Mouse (Mus musculus): Measurements from ENCODE around the gene Pum2.
A peak's percentile ranks its signal among the peaks of the same experiment; 100 is the strongest.
"Not testable (repeated sequence)": the region's sequence is repeated elsewhere in the genome, so short reads cannot be mapped to it uniquely, and the experiment has no call there.

Gene Pum2

DNA sequence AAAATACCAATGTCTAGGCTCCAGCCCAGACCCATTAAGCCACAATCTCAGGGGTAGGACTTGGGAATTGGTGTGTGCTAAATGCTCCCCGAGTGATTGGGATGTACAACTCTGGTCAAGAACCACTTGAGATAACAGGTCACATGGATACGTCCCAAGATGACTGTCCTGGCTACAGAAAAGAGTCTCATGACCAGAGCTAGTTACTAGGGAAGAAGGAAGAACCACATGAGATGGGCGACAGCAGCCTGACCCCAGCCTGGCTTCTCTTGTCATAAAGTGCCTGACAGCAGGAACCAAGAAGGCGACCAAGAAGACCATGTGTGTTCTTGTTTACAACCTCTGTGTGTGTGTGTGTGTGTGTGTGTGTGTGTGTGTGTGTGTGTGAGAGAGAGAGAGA, 4.5 kb upstream of the Pum2 start:
- no peak for DNase-seq (ENCODE audit: low read depth)

DNA sequence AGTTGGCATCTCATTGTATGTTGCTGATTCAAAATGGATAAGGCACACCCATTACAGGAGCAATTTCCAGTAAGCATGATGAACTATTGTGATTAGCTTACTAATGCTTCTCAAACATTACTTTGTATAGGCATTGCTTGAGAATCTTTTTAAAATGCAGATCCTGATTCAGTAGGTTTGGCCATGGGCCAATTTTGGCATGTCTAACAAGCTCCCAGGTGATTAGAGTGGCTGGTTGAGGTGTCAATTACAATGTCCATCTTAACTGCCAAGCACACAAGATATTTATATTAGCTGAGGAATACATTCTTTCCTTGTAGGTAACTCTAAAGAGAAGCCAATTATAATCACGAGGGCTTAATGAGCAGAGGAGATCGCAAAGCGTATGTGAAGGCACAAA, 4.1 kb upstream of the Pum2 start:
- no peak for DNase-seq (ENCODE audit: low read depth)

DNA sequence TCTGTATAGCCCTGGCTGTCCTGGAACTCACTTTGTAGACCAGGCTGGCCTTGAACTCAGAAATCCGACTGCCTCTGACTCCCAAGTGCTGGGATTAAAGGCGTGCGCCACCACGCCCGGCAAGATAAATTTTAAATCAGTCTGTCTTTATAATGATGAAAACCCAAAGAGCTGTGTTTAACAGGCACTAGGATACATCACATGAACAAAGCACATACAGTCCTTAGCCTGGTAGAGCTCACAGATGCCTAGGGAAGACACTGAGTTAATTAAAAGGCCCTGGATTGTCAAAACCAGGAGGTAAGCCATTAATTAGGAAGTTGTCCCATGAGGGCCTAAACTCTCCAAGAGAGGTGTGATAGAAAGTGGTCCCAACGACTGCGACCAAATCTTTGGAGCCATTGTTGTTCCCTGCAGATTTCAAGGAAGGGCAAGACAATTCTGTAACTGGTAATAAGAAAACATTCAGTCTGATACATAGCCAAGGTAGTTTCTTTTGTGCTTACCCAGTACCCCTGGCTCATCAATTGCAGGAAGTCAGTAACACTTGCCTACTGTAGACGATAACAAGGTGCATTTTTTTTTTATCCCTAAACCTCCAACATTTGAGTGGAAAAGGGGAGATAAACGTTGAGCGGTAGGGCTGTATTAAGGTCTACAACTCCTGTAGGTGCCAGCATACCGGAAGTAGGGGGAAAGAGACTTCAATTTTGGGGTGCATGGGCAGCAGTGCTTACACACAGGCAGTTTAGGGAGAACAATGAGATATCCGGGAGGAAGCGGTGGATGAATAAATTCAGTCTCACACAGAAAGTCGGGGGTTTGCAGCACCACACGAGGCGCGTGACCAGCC, 587 bp upstream of the Pum2 start:
- DNase-seq (ENCODE audit: low read depth): no peak

DNA sequence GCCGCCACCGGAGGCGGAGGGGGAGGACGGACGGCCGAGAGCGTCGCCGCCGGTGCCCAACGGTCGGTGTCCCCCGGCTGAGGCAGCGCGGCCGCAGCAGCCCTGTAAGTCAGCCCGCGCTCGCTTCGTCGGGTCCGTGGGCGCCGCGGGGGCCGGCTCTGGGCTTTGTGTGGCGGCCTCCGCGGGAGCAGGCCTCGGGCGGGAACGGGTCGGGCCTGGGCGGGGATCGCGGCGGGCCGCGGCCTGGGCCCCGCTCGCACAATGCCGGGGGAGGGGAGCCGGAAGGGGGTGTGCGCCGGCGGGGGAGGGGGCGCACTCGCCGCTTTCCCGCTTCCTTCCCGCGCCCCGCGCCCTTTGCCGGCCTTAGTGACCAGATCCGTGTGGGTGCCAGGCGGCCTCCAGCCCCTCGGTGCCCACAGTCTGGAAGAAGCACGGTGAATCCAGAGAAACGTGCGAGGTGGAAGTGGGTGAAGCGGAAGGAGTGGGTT, 487 bp downstream of the Pum2 start:
- DNase-seq (ENCODE audit: low read depth): no peak

DNA sequence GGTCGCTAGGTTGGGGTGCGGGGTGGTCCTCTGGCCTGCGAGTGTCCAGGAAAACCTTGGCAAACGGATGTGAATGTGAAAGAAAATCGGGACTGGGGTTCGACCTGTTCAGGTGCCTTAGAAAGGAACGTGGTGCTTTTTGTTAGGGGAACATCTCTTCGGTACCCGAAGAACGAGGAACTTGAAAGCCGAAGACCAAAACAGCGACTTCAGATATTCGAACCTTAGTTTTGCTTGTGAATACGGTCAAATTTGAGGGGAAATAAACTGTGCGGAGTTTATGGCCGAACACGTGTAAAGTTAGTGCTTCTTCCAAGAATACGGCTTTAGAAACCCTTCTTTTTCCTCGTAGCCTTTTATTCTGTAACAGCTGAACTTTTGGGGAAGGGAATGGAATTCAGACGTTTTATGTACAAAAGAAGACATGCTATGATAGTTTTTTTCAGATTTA, 982 bp downstream of the Pum2 start:
- DNase-seq (ENCODE audit: low read depth): no peak

DNA sequence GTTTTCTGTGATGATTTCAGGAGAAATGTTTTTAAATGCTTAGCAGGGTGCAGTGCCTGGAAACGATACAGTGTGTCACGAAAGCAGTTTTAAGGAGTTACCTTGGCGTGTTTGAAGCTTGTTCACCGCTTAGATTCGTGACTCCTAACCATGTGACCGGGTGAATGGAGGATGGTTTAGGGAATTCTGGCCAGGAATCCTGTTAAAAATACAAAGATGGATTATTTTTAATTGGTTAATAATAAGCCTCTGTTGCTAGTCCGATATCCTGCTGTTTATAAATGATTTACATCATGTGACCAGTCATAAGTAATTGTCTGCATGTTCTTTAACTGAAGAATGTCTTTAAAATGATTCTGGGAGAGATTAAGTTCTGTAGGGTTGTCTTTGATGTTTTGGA, 1.4 kb downstream of the Pum2 start:
- no peak for DNase-seq (ENCODE audit: low read depth)

DNA sequence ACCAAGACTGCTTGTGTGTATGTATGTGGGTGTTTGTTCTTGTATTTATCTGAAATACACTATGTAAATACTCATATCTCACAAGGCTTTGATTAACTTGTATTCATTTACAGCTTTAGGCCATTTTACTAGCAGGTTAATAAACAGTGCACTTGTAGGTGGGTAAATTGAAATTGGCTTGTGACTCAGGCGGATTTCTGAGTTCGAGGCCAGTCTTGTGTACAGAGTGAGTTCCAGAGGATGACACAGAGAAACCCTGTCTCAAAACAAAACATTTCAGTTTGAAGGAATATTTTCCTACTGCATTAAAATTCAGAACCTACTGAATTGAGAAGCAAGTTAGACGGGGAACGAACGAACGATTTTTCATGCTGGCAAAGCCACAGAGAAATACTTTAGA, 2.4 kb downstream of the Pum2 start:
- DNase-seq (ENCODE audit: low read depth): no peak

DNA sequence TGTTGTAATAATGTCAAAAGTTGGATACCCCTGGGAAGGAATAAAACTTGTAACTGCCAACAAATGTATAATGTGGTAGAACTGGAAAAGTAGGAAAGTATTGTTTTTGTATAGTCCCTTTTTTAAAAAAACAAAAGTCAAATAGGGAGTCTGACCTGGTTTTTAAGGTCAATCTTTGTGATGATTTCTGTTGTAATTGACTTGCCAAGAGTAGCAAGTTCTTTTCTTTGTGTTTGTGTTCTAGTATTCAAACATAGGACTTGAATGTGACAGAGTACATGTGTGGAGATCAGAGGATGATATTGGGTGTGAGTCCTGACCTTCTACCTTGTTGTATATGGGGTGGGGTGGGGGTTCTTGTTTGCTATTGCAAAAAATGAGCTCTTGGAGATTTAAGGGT, 4.0 kb downstream of the Pum2 start:
- DNase-seq (ENCODE audit: low read depth): no peak

DNA sequence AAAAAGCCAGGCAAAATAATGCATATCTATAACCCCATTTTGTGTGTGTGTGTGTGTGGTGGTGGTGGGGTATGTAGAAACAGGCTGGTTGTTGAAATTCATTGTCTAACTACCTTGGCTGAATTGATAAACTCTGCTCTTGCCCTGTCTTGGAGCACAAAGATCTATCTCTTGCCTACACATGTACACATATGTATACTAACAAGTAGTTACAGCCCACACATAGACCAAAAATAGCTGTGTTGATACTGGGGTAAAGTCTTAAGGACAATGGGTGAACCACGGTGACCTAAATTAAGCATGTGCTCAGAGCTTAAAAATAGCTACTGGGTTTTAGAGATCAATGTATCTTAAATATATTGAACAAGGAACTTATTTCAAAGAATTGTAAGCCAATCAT, 10.3 kb downstream of the Pum2 start:
- DNase-seq (ENCODE audit: low read depth): no peak

DNA sequence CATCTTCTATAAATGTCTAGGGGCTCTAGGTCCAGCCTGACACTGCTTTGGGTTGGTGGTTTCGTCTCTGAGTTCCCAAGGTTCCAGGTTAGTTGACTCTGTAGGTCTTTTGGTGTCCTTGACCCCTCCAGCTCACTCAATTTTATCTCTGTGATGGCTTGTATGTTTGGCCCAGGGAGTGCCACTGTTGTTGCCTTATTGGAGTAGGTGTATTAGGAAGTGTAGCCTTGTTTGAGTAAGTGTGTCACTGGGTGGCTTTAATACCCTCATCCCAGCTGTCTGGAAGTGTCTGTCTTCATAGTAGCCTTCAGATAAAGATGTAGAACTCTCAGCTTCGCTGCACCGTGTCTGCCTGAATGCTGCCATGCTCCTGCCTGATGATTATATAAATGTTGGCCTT, 11.1 kb downstream of the Pum2 start:
- no peak for DNase-seq (ENCODE audit: low read depth)

DNA sequence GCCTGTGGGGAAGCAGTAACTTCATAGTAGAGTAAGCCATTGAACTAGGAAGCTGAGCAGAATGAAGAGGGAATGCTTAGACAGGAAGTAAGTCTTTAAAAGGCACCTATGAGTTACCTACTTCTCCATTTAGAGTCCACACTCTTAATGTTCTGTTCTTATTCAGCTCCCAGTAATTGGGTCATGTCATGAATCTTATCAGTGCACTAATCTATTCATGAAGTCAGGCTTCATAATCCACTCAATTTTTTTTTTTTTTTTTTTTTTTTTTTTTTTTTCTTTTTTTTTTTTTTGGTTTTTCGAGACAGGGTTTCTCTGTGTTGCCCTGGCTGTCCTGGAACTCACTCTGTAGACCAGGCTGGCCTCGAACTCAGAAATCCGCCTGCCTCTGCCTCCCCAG, 15.9 kb downstream of the Pum2 start:
- DNase-seq (ENCODE audit: low read depth): not testable (repeated sequence)

DNA sequence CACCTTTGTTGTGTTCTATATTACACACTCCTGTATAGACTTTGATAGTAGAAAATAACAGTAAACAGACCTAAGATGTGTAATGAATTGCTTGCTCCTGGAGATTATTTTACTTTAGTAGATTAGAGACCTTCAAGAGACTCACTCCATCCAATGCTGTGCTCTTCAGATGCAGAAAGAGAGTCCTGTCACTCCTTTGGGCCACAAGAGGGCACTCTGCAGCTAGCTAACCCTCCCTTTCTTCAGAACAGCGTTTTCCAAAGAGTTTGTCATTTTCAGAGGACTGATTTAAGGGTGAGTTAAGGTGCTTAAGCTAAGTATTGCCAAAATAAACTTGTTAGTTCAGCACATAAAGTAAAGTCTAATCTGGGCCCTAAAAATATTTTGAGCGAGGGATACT, 25.0 kb downstream of the Pum2 start:
- peak; percentile 29 for DNase-seq (ENCODE audit: low read depth)

DNA sequence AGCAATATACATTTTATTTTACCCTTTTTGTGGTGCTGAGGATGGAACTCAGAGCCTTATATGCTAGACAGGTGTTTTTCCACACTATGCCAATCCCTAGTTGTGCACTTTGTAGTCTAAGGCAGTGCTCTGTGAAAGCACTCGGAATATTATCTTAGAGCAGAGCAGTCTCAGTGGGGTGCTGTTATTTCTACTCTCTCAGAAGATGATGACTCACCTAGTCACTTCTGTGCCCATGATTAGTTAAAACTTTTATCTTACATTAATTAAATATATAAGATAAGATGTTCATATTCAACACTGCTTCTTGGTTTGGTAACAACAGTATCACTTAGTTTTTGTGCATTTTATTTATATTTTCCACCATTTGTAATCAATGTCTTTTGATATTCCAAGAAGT, 30.1 kb downstream of the Pum2 start:
- DNase-seq (ENCODE audit: low read depth): no peak

DNA sequence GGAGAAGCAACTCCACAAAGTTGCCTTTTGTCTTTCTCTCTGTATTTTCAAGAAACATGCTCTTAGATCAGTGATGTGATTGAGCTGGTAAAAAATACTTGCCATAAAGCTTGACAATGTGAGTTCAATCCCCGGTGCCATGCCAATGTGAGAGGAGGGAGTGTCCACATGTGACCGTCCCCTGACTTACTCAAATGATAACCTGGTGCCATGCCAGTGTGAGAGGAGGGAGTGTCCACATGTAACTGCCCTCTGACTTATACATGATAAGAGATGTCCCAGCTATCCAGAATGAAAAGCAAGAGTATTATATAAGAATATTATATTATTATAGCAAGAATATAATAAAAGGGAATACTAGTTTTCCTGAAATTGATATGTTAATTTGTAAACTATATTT, 34.9 kb downstream of the Pum2 start:
- DNase-seq (ENCODE audit: low read depth): no peak

DNA sequence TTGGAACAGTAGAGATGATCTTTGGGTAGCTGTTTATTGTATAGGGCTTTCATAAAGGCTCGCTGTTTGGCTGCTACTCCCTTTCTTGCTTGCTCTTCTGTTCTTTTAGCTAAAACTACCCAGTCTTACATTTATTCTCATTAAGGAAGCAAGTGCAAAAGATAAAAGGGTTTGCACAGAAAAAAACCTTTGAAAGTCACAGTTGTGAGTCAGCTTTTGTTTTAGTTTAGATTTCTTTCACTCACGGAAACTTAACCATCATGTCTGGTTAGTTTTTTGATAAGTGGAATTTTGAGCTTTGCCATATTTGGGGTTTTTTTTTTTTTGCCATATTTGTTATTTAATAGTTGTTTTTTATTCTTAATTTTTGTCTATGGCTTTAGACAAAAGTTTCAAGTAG, 38.7 kb downstream of the Pum2 start:
- no peak for DNase-seq (ENCODE audit: low read depth)

DNA sequence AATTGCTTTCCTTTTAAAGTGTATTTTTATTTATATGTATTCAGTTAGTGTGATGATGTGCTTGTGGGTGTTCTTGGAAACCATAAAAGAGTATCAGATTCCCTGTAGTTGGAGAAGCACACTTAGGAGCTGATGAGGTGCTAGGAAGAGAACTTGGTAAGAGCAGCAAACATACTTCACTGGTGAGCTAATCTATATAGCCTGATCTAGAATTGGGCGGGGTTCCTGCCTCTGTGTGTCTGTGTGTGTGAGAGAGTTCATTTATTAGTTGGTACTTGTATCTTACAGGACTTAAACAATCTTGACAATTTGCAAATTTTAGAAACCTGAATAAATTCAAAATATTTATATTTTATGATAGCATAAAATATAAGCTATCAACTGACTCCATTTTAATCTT, 42.2 kb downstream of the Pum2 start:
- no peak for DNase-seq (ENCODE audit: low read depth)

DNA sequence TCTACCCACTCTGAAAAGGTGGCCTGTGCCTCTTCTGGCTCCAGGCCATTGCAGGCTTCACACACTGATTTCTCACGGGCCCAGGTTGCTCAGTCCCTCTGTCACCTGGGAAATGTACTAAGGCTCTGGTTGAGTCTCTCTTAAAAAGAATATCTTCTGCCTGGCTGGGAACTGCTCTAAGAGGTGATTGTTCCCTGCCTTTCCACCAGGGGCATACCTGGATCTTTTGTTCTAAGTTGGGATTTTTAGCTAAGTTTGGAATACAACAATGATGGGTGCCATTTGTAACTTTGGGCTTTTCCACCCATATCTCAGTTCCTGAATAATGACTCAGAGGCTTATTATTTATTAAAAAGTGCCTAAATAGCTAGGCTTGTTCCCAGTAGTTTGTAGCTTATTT, 53.0 kb downstream of the Pum2 start:
- no peak for DNase-seq (ENCODE audit: low read depth)

DNA sequence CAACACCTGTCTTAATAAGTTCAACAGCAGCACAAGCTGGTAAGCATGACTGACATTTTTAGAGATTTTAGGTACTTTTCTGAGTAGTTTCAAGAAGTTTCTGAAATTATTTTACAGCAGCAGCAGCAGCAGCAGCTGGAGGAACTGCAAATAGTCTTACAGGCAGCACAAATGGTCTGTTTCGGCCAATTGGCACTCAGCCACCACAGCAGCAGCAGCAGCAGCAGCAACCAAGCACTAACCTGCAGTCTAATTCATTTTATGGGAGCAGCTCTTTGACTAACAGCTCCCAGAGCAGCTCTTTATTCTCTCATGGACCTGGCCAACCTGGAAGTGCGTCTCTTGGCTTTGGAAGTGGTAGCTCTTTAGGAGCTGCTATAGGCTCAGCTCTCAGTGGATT, 54.8 kb downstream of the Pum2 start:
- no peak for DNase-seq (ENCODE audit: low read depth)

DNA sequence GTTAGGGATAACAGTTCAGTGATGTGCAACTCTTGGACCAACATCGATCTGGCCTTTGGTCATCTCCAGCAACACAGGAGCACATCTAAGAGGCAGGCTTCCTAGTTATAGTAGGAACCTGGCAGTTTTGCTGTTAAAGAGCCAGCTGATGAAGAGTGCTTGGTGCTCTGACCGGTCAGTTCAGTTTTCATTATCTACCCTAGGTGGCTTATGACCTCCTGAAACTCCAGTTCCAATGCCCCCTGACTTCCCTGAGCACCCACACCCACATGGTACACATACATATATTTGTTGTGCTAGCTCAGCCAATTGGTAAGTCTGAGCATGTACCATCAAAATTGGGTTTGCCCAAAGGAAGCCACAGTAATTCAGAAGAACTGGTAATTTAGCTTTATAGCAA, 79.7 kb downstream of the Pum2 start:
- no peak for DNase-seq (ENCODE audit: low read depth)

DNA sequence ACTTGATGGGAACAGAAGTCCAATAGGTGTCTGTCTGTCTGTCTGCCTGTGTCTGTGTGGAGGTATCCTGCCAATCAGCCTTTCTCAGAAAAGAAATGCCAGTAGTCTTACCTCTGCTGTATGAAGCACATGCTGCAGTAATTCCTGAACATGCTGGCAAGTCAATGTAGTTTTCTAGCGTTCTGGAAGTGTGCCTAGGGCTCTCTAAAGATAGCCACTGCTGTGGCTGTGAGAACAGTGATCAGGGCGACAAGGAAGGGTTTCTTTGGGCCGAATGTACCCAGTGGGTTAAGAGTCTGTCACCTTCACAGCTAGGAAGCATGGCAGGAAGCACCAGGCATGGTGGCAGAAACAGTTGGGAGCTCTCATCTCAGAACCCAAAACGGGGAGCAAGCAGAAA, 80.2 kb downstream of the Pum2 start:
- DNase-seq (ENCODE audit: low read depth): no peak

DNA sequence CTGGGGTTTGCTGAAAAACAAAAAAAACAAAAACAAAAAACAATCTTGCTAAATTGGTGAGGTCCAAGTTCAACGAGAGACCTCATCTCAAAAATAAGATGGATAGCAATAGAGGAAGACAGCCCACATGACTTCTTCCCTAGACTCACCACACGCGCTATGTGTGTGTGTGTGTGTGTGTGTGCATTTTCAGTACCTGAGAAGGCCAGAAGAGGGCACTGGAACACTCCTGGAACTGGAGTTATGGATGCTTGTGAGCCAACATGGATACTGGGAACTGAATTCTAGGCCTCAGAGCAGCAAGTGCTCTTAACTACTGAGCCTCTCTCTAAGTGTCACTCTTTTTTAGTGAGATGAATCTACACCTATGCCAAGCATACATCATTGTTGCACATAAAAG, 84.1 kb downstream of the Pum2 start:
- DNase-seq (ENCODE audit: low read depth): no peak

DNA sequence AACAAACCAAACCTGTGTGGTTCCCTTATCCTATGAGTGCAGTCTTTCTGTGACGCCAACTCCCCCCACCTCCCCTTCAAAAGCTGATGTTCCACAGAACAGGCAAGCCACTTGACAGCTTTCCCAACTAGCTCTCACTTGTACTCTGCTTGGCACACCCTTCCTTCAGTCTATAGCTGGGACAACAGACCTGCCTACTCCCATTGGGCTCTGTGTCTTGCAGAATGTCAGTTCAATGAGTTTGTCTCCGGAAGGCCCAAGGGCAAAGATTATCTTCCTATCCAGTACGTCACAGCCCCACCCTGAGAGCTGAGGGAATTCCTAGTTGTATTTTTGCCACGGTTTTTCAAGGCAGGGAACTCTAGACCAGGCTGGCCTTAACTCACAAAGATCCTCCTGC, 85.2 kb downstream of the Pum2 start:
- no peak for DNase-seq (ENCODE audit: low read depth)

DNA sequence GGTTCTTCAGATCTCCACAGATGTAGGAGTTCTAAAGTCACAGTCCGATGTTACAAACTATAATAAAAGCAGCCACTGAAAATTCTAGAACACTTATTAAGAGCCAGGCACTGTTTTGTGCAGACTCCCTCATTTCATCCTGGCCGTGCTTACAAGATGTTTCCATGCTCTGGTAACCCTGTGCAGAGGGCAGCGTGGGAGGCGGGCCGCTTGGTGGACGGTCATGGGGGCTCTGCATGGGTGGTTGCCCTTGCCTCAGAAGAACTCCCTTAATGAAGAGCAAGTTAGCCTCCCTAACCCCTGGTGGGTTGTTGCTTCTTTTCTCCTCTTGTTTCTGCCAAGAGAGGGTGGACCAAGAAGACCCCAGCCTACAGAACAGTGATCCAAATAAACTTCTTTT, 85.8 kb downstream of the Pum2 start:
- DNase-seq (ENCODE audit: low read depth): no peak

DNA sequence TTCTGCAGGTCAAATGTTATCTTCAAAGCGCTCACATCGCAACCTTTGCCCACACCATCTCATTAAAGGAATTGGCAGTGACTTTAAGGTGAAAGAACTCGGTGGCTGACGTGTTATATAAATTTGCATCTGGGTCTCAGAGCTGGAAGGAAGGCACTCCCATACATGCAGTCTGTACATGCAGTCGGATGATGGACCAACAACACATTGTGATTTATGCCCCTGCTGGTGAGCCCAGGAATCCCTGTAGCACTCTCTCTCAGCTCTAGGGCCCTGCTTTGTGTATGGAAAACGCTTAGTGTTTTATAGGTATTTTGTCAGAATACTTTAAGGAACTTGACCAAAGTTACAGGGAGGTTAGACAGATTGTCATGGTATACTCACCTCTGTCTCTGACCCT, 86.6 kb downstream of the Pum2 start:
- DNase-seq (ENCODE audit: low read depth): no peak
